Mouse (Mus musculus) hindbrain, embryonic 12.5 days (tissue): Measurements from ENCODE around the gene Eif2ak3. TPM values are rescaled to one million over a fixed set of nuclear protein-coding genes. Genes with fewer than 3 reads are reported as not detected.

ENCODE experiments used
- ATAC-seq: fragments of 200-750 bp; cut with Nextera tagmentation; 2 replicates; pipeline ENCODE4 v1.8.0; 2017; ENCODE audit warnings: moderate TSS enrichment; ENCODE audit not compliant: low FRiP score
- H3K27ac ChIP-seq: fragments of 300-500 bp; sonication (generic); 2 replicates; pipeline ENCODE4 v1.5.1; 2016; ENCODE audit warnings: mild to moderate bottlenecking
- H3K27me3 ChIP-seq: fragments of 300-500 bp; sonication (generic); 2 replicates; pipeline ENCODE4 v1.6.1; 2016; ENCODE audit warnings: mild to moderate bottlenecking
- H3K36me3 ChIP-seq: fragments of 300-500 bp; sonication (generic); 2 replicates; pipeline ENCODE4 v1.6.1; 2016; ENCODE audit warnings: mild to moderate bottlenecking
- H3K4me1 ChIP-seq: fragments of 300-500 bp; sonication (generic); 2 replicates; pipeline ENCODE4 v1.6.1; 2016
- H3K4me2 ChIP-seq: fragments of 300-500 bp; sonication (generic); replicated peaks from 2 replicates; pipeline ENCODE4 v1.6.1; 2016; ENCODE audit warnings: mild to moderate bottlenecking
- H3K4me3 ChIP-seq: fragments of 300-500 bp; sonication (generic); 2 replicates; pipeline ENCODE4 v1.5.1; 2016; ENCODE audit warnings: mild to moderate bottlenecking
- H3K9ac ChIP-seq: fragments of 300-500 bp; sonication (generic); 2 replicates; pipeline ENCODE4 v1.6.1; 2016; ENCODE audit warnings: mild to moderate bottlenecking, moderate library complexity
- H3K9me3 ChIP-seq: fragments of 300-500 bp; sonication (generic); replicated peaks from 2 replicates; pipeline ENCODE4 v1.6.1; 2016; ENCODE audit warnings: mild to moderate bottlenecking
- WGBS: fragments of 180-500 bp; shearing (Covaris S2); methylation state at CpG from one replicate; pipeline ENCODE4 v1.1.7; 2016; 5-methylcytosine and 5-hydroxymethylcytosine counted together
- polyA plus RNA-seq: library from polyadenylated mRNA; unstranded; fragments of >200 nt; fragmentation: Nextera tagmentation; extraction: Ambion mirVana; gene quantifications from 2 replicates; pipeline ENCODE4 v1.2.1, GENCODE M21; 2016

The Eif2ak3 gene
- 16.1 and 17.6 TPM in 2 replicates for polyA plus RNA-seq

GRCm38 (mm10) chr6:70844002-70844804 is at the start of gene Eif2ak3:
Gene Eif2ak3, plus strand, starts transcription at chr6:70844515.
- under 1% methylated on average over 59 of the region's 63 CpGs for WGBS
- Histone ChIP-seq H3K27ac (peak within 1 kb of the TSS; percentile 88), H3K36me3 (no peaks in the 10 kb centered on the region), H3K27me3 (no peaks in the 10 kb centered on the region), H3K9ac (peak within 1 kb of the TSS; percentile 81), H3K4me2 (peak within 1 kb of the TSS; percentile 62), H3K4me1 (peaks cover 24% of the 10 kb centered on the region), H3K4me3 (peak within 1 kb of the TSS; percentile 84), H3K9me3 (no peaks in the 10 kb centered on the region)
- ATAC-seq, result peak; percentile 99

- H3K4me3 ChIP-seq, result no peak overlapping the region
- no peaks in the 10 kb centered on the region for H3K27me3 ChIP-seq
- no peaks in the 10 kb centered on the region for H3K9me3 ChIP-seq
- no peaks in the 10 kb centered on the region for H3K36me3 ChIP-seq
- WGBS, result 87% methylated on average over 6 of the region's 6 CpGs
- peaks cover 4% of the 10 kb centered on the region for H3K4me1 ChIP-seq
- H3K9ac ChIP-seq, result no peak overlapping the region
- no peak overlapping the region for H3K27ac ChIP-seq
- H3K4me2 ChIP-seq, result no peak overlapping the region
- ATAC-seq, result no peak
Observed at GRCm38 (mm10) chr6:70796940-70797339, 47.4 kb upstream of the Eif2ak3 start.

GRCm38 (mm10) chr6:70797581-70798251 is 46.6 kb upstream of the Eif2ak3 start:
- peak; percentile 51; the same call in 1 of the 2 replicates for ATAC-seq
- Histone ChIP-seq H3K4me2 (no peak overlapping the region), H3K9me3 (no peaks in the 10 kb centered on the region), H3K27ac (no peak overlapping the region), H3K27me3 (no peaks in the 10 kb centered on the region), H3K4me3 (no peak overlapping the region), H3K36me3 (no peaks in the 10 kb centered on the region), H3K4me1 (peaks cover 2% of the 10 kb centered on the region), H3K9ac (no peak overlapping the region)
- WGBS, result 23% methylated on average over 9 of the region's 9 CpGs

GRCm38 (mm10) chr6:70804632-70805031 is 39.7 kb upstream of the Eif2ak3 start:
- no peak overlapping the region for H3K4me3 ChIP-seq
- peaks cover 4% of the 10 kb centered on the region for H3K4me1 ChIP-seq
- WGBS, result 28% methylated on average over 3 of the region's 3 CpGs
- H3K4me2 ChIP-seq, result no peak overlapping the region
- no peaks in the 10 kb centered on the region for H3K27me3 ChIP-seq
- H3K36me3 ChIP-seq, result no peaks in the 10 kb centered on the region
- no peak overlapping the region for H3K9ac ChIP-seq
- H3K9me3 ChIP-seq, result no peaks in the 10 kb centered on the region
- no peak overlapping the region for H3K27ac ChIP-seq
- 0 out of 2 replicates have a peak, but pooled peaks have one; percentile 14 for ATAC-seq

- H3K4me2 ChIP-seq, result peak overlapping the region; percentile 31
- H3K27ac ChIP-seq, result no peak overlapping the region
- no peaks in the 10 kb centered on the region for H3K27me3 ChIP-seq
- peak; percentile 61 for ATAC-seq
- H3K4me3 ChIP-seq, result no peak overlapping the region
- H3K9ac ChIP-seq, result no peak overlapping the region
- WGBS, result 15% methylated on average over 7 of the region's 7 CpGs
- H3K36me3 ChIP-seq, result no peaks in the 10 kb centered on the region
- H3K9me3 ChIP-seq, result no peaks in the 10 kb centered on the region
- peaks cover 4% of the 10 kb centered on the region for H3K4me1 ChIP-seq
Observed at GRCm38 (mm10) chr6:70805267-70805666, 39.0 kb upstream of the Eif2ak3 start.

- WGBS, result 10% methylated on average over 13 of the region's 13 CpGs
- H3K36me3 ChIP-seq, result no peaks in the 10 kb centered on the region
- peaks cover 4% of the 10 kb centered on the region for H3K4me1 ChIP-seq
- H3K9ac ChIP-seq, result no peak overlapping the region
- H3K4me3 ChIP-seq, result no peak overlapping the region
- ATAC-seq, result peak; percentile 81
- no peak overlapping the region for H3K27ac ChIP-seq
- no peaks in the 10 kb centered on the region for H3K9me3 ChIP-seq
- peak overlapping the region; percentile 24 for H3K4me2 ChIP-seq
- no peaks in the 10 kb centered on the region for H3K27me3 ChIP-seq
Observed at GRCm38 (mm10) chr6:70805820-70806513, 38.3 kb upstream of the Eif2ak3 start.

- peak; percentile 42; the same call in 1 of the 2 replicates for ATAC-seq
- Histone ChIP-seq H3K9ac (no peak overlapping the region), H3K36me3 (no peaks in the 10 kb centered on the region), H3K4me2 (no peak overlapping the region), H3K4me3 (no peak overlapping the region), H3K27ac (no peak overlapping the region), H3K9me3 (no peaks in the 10 kb centered on the region), H3K27me3 (no peaks in the 10 kb centered on the region), H3K4me1 (peaks cover 4% of the 10 kb centered on the region)
- 62% methylated on average over 1 of the region's 1 CpGs for WGBS
Observed at GRCm38 (mm10) chr6:70806514-70806912, 37.8 kb upstream of the Eif2ak3 start.

GRCm38 (mm10) chr6:70810524-70810923 is 33.8 kb upstream of the Eif2ak3 start:
- Histone ChIP-seq H3K9ac (no peak overlapping the region), H3K4me2 (no peak overlapping the region), H3K9me3 (no peaks in the 10 kb centered on the region), H3K4me3 (no peak overlapping the region), H3K36me3 (no peaks in the 10 kb centered on the region), H3K27me3 (no peaks in the 10 kb centered on the region), H3K4me1 (peaks cover 4% of the 10 kb centered on the region), H3K27ac (no peak overlapping the region)
- 90% methylated on average over 1 of the region's 1 CpGs for WGBS
- no peak for ATAC-seq

- H3K9ac ChIP-seq, result no peak overlapping the region
- H3K4me1 ChIP-seq, result no peaks in the 10 kb centered on the region
- ATAC-seq, result no peak
- H3K9me3 ChIP-seq, result no peaks in the 10 kb centered on the region
- H3K36me3 ChIP-seq, result no peaks in the 10 kb centered on the region
- H3K27me3 ChIP-seq, result no peaks in the 10 kb centered on the region
- no peak overlapping the region for H3K4me2 ChIP-seq
- no peak overlapping the region for H3K4me3 ChIP-seq
- WGBS, result 18% methylated on average over 6 of the region's 6 CpGs
- no peak overlapping the region for H3K27ac ChIP-seq
Observed at GRCm38 (mm10) chr6:70811557-70812525, 32.5 kb upstream of the Eif2ak3 start.

GRCm38 (mm10) chr6:70812526-70812895 is 31.8 kb upstream of the Eif2ak3 start:
- Histone ChIP-seq H3K4me1 (no peaks in the 10 kb centered on the region), H3K4me2 (no peak overlapping the region), H3K36me3 (no peaks in the 10 kb centered on the region), H3K27ac (no peak overlapping the region), H3K9me3 (no peaks in the 10 kb centered on the region), H3K9ac (no peak overlapping the region), H3K27me3 (no peaks in the 10 kb centered on the region), H3K4me3 (no peak overlapping the region)
- ATAC-seq, result no peak
- WGBS, result 32% methylated on average over 4 of the region's 4 CpGs

- no peak overlapping the region for H3K4me2 ChIP-seq
- no peaks in the 10 kb centered on the region for H3K4me1 ChIP-seq
- ATAC-seq, result no peak
- WGBS, result 89% methylated on average over 18 of the region's 18 CpGs
- H3K9ac ChIP-seq, result no peak overlapping the region
- H3K27ac ChIP-seq, result no peak overlapping the region
- no peaks in the 10 kb centered on the region for H3K27me3 ChIP-seq
- H3K36me3 ChIP-seq, result no peaks in the 10 kb centered on the region
- no peaks in the 10 kb centered on the region for H3K9me3 ChIP-seq
- no peak overlapping the region for H3K4me3 ChIP-seq
Observed at GRCm38 (mm10) chr6:70813921-70814628, 30.2 kb upstream of the Eif2ak3 start.
